Mouse (Mus musculus): ENCODE results near the gene Krt15.

Krt15 gene

GRCm38 (mm10) chr11:100135731-100136130 is at the start of gene Krt15:
Gene Krt15 (minus strand): TSS chr11:100135928.
- DNase-seq: no peak

- no peak for DNase-seq
These were observed 46.0 kb upstream of the Krt15 start for GRCm38 (mm10) chr11:100181725-100182124.

- no peak for DNase-seq
These were observed 43.5 kb upstream of the Krt15 start for GRCm38 (mm10) chr11:100179260-100179659.

- DNase-seq: no peak
These were observed 42.6 kb upstream of the Krt15 start for GRCm38 (mm10) chr11:100178307-100178706.

- DNase-seq: no peak
These were observed 41.1 kb upstream of the Krt15 start for GRCm38 (mm10) chr11:100176791-100177190.

GRCm38 (mm10) chr11:100168765-100169762 is 33.3 kb upstream of the Krt15 start:
- peak; percentile 56 to 59 for DNase-seq

- no peak for DNase-seq
These were observed 32.3 kb upstream of the Krt15 start for GRCm38 (mm10) chr11:100168071-100168470.

GRCm38 (mm10) chr11:100164392-100164791 is 28.7 kb upstream of the Krt15 start:
- DNase-seq: no peak

- no peak for DNase-seq
These were observed 22.3 kb upstream of the Krt15 start for GRCm38 (mm10) chr11:100157908-100158477.

GRCm38 (mm10) chr11:100157331-100157730 is 21.6 kb upstream of the Krt15 start:
- DNase-seq: no peak

- DNase-seq: no peak
These were observed 19.9 kb upstream of the Krt15 start for GRCm38 (mm10) chr11:100155497-100156255.

GRCm38 (mm10) chr11:100148615-100149330 is 13.0 kb upstream of the Krt15 start, which contains the start of gene Krt19:
Gene Krt19 (minus strand): TSS chr11:100148665.
- DNase-seq: no peak

- no peak for DNase-seq
These were observed 12.0 kb upstream of the Krt15 start for GRCm38 (mm10) chr11:100147566-100148353.

GRCm38 (mm10) chr11:100145858-100146560 is 10.3 kb upstream of the Krt15 start:
- no peak for DNase-seq

- DNase-seq: no peak
These were observed 9.4 kb upstream of the Krt15 start for GRCm38 (mm10) chr11:100145104-100145503.

- no peak for DNase-seq
These were observed 5.2 kb upstream of the Krt15 start for GRCm38 (mm10) chr11:100140966-100141365.

- no peak for DNase-seq
These were observed 3.7 kb upstream of the Krt15 start for GRCm38 (mm10) chr11:100139391-100139790.

GRCm38 (mm10) chr11:100138809-100139208 is 3.1 kb upstream of the Krt15 start:
- no peak for DNase-seq

GRCm38 (mm10) chr11:100137693-100138092 is 2.0 kb upstream of the Krt15 start:
- DNase-seq: no peak

- no peak for DNase-seq
These were observed 831 bp upstream of the Krt15 start for GRCm38 (mm10) chr11:100136559-100136958.

- DNase-seq: no peak
These were observed 10.8 kb downstream of the Krt15 start for GRCm38 (mm10) chr11:100124901-100125300.

All from B cell, adult 2 months (primary cell).